Mouse (Mus musculus) adrenal gland, postnatal 4 days (tissue): ENCODE measurements at regions not wholly inside any gene's neighbourhood (a gene's known extent, or its start where the extent isn't known, plus 50 kb on each side); places are given as distances from the start of the nearest gene placed in this dataset.

Experiments
- DNase-seq, 2 experiments: peaks; one replicate each; pipeline ENCODE4 v3.0.0; 2021 to 2022; ENCODE audit warnings: low spot score in 2 of 2, mixed read lengths in 2 of 2

- DNase-seq = no peak
Measured at GRCm38 (mm10) chr1:77008001-77008400, 506.9 kb downstream of the Epha4 start.

- DNase-seq = no peak
Measured at GRCm38 (mm10) chr1:77010608-77011214, 504.2 kb downstream of the Epha4 start.

- no peak for DNase-seq
Measured at GRCm38 (mm10) chr1:77027656-77028055, 487.2 kb downstream of the Epha4 start.

GRCm38 (mm10) chr1:77028216-77028615 lies 486.7 kb downstream of the Epha4 start:
- no peak for DNase-seq

GRCm38 (mm10) chr1:77029091-77029490 lies 485.8 kb downstream of the Epha4 start:
- DNase-seq = no peak

GRCm38 (mm10) chr1:77043749-77044564 lies 470.9 kb downstream of the Epha4 start:
- no peak for DNase-seq

GRCm38 (mm10) chr1:77048720-77049406 lies 466.0 kb downstream of the Epha4 start:
- no peak for DNase-seq

GRCm38 (mm10) chr1:77051239-77051638 lies 463.6 kb downstream of the Epha4 start:
- DNase-seq = no peak

- no peak for DNase-seq
Measured at GRCm38 (mm10) chr1:77053837-77054540, 460.9 kb downstream of the Epha4 start.

- no peak for DNase-seq
Measured at GRCm38 (mm10) chr1:77062468-77062867, 452.4 kb downstream of the Epha4 start.

- no peak for DNase-seq
Measured at GRCm38 (mm10) chr1:77073071-77073470, 441.8 kb downstream of the Epha4 start.

- DNase-seq = no peak
Measured at GRCm38 (mm10) chr1:77074926-77075885, 439.7 kb downstream of the Epha4 start.

GRCm38 (mm10) chr1:77080767-77081166 lies 434.1 kb downstream of the Epha4 start:
- no peak for DNase-seq

- no peak for DNase-seq
Measured at GRCm38 (mm10) chr1:77081660-77082059, 433.2 kb downstream of the Epha4 start.

- no peak for DNase-seq
Measured at GRCm38 (mm10) chr1:77082410-77082809, 432.5 kb downstream of the Epha4 start.

GRCm38 (mm10) chr1:77093551-77093950 lies 421.3 kb downstream of the Epha4 start:
- no peak for DNase-seq

- no peak for DNase-seq
Measured at GRCm38 (mm10) chr1:77101726-77102272, 413.1 kb downstream of the Epha4 start.

- no peak for DNase-seq
Measured at GRCm38 (mm10) chr1:77102421-77103133, 412.3 kb downstream of the Epha4 start.
